Mouse (Mus musculus) brain, embryonic 18.5 days (tissue): ENCODE measurements around the gene Oprm1.
"Not testable (repeated sequence)": the region's sequence is repeated elsewhere in the genome, so short reads cannot be mapped to it uniquely, and the experiment has no call there.

ENCODE experiments used
- DNase-seq: peaks from one replicate; pipeline ENCODE4 v3.0.0-alpha.2; 2012; ENCODE audit warnings: low read depth, low spot score

Gene Oprm1

DNA sequence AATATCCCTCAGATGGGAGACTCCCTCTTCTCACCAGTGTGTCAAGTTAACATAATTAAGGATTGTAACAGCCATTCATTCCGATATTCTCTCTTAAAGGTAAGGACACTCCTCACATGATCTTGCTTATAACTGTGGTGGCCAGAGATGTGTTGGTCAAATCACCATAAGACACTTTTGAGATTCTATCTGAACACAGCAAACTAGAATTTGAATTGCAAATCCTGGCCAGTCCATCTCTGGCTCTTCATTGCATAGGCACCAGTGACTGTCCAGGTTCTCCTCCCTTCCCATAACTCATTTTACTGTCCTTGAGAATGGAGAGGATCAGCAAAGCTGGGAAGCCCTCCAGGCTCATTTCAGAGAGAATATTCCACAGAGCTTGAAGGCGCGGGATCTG is at the start of gene Oprm1:
Oprm1 (plus strand) TSS at position 301 of the 400 bp plus-strand sequence.
- DNase-seq, result no peak

- DNase-seq, result no peak
Observed at GRCm38 (mm10) chr10:6717181-6717948, 40.9 kb upstream of the Oprm1 start.

GRCm38 (mm10) chr10:6723765-6724164 is 34.5 kb upstream of the Oprm1 start:
- DNase-seq, result no peak

DNA sequence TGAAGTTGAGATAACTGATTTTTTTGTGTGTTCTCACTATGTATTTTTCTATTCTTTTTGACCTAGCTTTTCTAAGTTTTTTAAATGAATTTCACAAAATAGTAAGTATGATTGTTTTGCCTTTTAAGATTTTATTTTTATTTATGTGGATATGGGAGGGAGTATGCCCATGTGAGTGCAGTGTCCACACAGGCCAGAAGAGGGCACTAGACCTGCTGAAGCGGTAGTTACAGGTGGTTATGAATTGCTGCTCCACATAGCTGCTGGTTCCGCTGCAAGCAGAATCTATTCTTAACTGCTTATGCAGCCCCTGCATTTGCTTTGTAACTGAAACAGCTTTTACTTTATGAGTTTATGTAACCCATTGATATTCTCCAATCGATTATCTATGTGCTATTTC is 29.8 kb upstream of the Oprm1 start:
- DNase-seq, result no peak

GRCm38 (mm10) chr10:6753375-6753774 is 4.9 kb upstream of the Oprm1 start:
- no peak for DNase-seq

DNA sequence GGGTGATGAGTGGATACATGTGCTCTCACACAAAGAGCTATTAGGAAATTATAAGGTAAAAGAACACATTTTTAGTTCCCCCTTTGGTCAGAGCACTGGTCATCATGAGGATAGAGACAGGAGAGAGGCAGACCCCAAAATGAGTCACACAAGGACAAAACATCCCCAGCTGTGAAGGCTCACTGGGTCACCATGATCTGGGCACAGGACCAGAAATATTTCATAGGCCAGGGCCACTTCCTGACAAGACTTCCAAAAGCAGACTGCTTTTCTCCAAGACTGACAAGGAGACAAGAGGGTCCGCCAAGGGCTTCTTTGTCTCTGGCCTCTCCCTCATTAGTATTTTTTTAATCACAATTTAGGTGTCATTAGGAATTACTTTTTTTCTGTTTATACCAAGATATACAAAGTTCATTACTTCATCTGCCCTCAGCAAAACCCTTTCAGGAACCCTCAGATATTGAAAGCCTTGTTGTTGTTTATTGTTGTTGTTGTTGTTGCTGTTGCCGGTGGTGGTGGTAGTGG is 3.0 kb downstream of the Oprm1 start, which contains the start of gene Gm10945:
Gm10945 (minus strand) TSS at position 475 of the 525 bp plus-strand sequence.
- no peak for DNase-seq

GRCm38 (mm10) chr10:6788517-6789237 is 30.4 kb downstream of the Oprm1 start:
- no peak for DNase-seq

DNA sequence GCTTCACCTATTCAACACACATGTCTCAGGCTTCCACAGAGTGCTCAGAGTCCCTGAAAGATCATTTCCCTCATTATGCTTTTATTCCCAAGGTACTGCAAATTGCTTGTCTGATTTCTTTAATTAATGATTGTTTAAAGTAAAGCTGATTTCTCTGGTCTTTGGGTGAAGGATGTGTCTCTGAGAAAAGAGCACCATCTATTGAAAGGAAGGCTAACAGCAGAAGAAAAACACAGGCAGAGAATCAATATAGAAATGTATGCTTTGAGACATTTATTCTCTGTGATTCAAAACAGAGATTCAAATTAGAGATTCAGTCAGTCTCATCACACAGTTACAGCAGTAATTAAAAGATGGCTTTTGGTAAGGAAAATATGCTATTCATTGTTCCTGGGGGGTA is 31.9 kb downstream of the Oprm1 start:
- no peak for DNase-seq

GRCm38 (mm10) chr10:6820626-6821025 is 62.3 kb downstream of the Oprm1 start:
- DNase-seq, result no peak

GRCm38 (mm10) chr10:6842225-6842624 is 83.9 kb downstream of the Oprm1 start:
- no peak for DNase-seq

- DNase-seq, result no peak
Observed at GRCm38 (mm10) chr10:6846283-6846682, 88.0 kb downstream of the Oprm1 start.

GRCm38 (mm10) chr10:6848162-6848754 is 90.0 kb downstream of the Oprm1 start:
- no peak for DNase-seq

GRCm38 (mm10) chr10:6848834-6849233 is 90.5 kb downstream of the Oprm1 start:
- DNase-seq, result no peak

DNA sequence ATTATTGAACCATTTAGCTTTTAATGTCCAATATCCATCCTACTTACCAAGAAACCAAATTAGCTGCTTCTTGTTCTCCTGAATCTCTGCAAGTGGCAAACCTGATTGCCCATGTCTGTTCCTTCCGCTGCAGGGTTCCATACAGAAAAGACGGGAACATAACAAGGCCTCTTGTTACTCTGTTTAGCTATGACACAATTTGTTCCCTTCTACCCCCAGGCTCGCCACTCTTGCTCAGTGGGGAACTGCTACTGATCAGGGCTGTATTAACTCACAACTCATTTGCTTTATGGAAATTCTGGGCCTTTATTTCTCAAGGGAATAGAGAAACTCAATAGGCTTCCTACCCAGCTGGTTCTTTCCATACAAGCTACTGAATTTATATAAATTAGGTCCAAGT is 97.5 kb downstream of the Oprm1 start:
- no peak for DNase-seq

- DNase-seq, result peak; percentile 37
Observed at GRCm38 (mm10) chr10:6871418-6872072, 113.2 kb downstream of the Oprm1 start.

GRCm38 (mm10) chr10:6873917-6874316 is 115.6 kb downstream of the Oprm1 start:
- DNase-seq, result no peak

GRCm38 (mm10) chr10:6878276-6878881 is 120.1 kb downstream of the Oprm1 start:
- no peak for DNase-seq

DNA sequence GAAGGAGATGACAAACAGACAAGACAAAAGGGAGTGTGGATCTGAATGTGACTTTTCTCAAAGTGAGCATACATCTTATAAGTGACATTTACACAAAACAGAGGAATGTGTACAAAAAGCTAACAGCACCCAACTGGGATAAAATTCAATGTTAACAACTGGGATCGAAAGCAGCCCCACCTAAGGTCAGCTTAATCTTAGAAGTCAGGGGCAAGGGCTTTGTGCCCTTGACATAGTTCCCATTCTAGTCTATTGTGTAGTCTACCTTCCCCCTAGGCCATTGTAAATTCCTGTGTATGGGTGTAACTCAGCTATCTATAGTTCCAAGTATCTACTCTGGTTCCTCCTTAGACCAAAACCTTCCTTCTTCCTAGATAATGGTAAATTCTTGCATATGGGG is 123.7 kb downstream of the Oprm1 start:
- DNase-seq, result not testable (repeated sequence)

DNA sequence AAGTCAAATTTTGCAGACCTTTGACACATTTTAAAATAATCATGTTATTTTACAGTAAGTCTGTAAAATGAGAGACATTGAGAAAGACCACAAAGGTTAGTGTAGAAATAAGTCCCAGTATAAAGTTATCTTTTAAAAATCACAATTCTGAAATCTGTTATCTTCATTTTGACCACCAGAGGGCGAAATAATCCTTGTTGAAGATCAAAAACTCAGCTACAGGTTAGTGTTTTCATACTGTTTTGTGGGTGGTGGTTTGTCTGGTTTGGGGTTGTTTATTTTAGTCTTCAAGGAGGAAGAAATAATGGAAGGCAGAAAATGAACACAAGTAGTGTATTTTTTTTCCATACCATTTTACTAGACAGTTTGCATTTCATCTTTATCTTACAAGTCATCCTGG is 127.2 kb downstream of the Oprm1 start:
- peak; percentile 16 for DNase-seq

GRCm38 (mm10) chr10:6889640-6890245 is 131.4 kb downstream of the Oprm1 start:
- no peak for DNase-seq
